Mouse (Mus musculus) intestine, postnatal 0 days (tissue): ENCODE measurements around the gene 4933427D14Rik. TPM values are rescaled to one million over a fixed set of nuclear protein-coding genes. Genes with fewer than 3 reads are reported as not detected.

ENCODE experiments used
- ATAC-seq: fragments of 200-750 bp; cut with Nextera tagmentation; 2 replicates; pipeline ENCODE4 v1.8.0; 2017; ENCODE audit warnings: mild to moderate bottlenecking, moderate TSS enrichment, moderate library complexity
- H3K27ac ChIP-seq: fragments of 300-500 bp; sonication (generic); 2 replicates; pipeline ENCODE4 v1.5.1; 2014; ENCODE audit warnings: mild to moderate bottlenecking, low read depth, low read length, moderate library complexity
- H3K27me3 ChIP-seq: fragments of 300-500 bp; sonication (generic); replicated peaks from 2 replicates; pipeline ENCODE4 v1.6.1; 2014; ENCODE audit warnings: low read length, mixed read lengths; ENCODE audit not compliant: control insufficient read depth, insufficient read depth
- H3K36me3 ChIP-seq: fragments of 300-500 bp; sonication (generic); 2 replicates; pipeline ENCODE4 v1.6.1; 2014; ENCODE audit warnings: mild to moderate bottlenecking, moderate library complexity; ENCODE audit not compliant: control insufficient read depth, insufficient read depth
- H3K4me1 ChIP-seq: fragments of 300-500 bp; sonication (generic); replicated peaks from 2 replicates; pipeline ENCODE4 v1.6.1; 2014; ENCODE audit warnings: antibody characterized with exemption, low read length, mixed read lengths; ENCODE audit not compliant: control insufficient read depth, insufficient read depth
- H3K4me2 ChIP-seq: fragments of 300-500 bp; sonication (generic); replicated peaks from 2 replicates; pipeline ENCODE4 v1.6.1; 2014; ENCODE audit warnings: low read depth, mild to moderate bottlenecking, moderate library complexity
- H3K4me3 ChIP-seq: fragments of 300-500 bp; sonication (generic); 2 replicates; pipeline ENCODE4 v1.5.1; 2014; ENCODE audit warnings: low read depth, low read length
- H3K9ac ChIP-seq: fragments of 300-500 bp; sonication (generic); 2 replicates; pipeline ENCODE4 v1.6.1; 2014; ENCODE audit warnings: mild to moderate bottlenecking, low read depth, low read length
- H3K9me3 ChIP-seq: fragments of 300-500 bp; sonication (generic); 2 replicates; pipeline ENCODE4 v1.6.1; 2016; ENCODE audit warnings: mixed run types; ENCODE audit not compliant: control insufficient read depth
- CTCF ChIP-seq: sonication (generic); IDR thresholded peaks from 2 replicates; pipeline ENCODE4 v1.5.1; 2016; ENCODE audit warnings: low read depth, mild to moderate bottlenecking, control low read depth, antibody characterized with exemption, moderate library complexity
- WGBS: fragments of 180-500 bp; shearing (Covaris S2); extraction: QIAGEN DNeasy Blood & Tissue Kit; methylation state at CpG from one replicate; pipeline ENCODE4 v1.1.7; 2014; 5-methylcytosine and 5-hydroxymethylcytosine counted together
- polyA plus RNA-seq: library from polyadenylated mRNA; unstranded; fragments of >200 nt; fragmentation: Nextera tagmentation; extraction: Ambion mirVana; gene quantifications from 2 replicates; pipeline ENCODE4 v1.2.1, GENCODE M21; 2015

4933427D14Rik gene
- polyA plus RNA-seq, 1 experiment from 2014 or later: 4.3 TPM

DNA sequence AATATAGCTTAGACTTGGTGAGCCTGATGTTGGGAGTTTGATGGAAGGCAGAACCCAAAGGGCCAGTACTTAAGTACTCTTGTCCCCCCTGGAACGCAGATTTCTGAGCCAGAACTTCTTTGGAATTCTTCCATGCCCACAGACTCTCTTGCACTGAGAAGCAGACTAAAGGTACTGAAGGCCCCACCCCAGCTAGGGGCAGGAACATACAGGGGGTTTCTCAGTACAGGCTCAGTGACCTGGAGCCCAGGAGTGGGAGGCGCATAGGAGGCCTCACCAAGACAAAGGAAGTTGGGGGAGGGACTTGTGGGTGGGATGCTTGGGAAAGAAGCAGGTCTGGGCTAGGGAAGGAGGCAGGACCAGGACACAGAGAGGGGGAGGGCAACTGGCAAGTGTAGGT is 56.1 kb downstream of the 4933427D14Rik start:
- Histone ChIP-seq H3K27me3 (no peaks in the 10 kb centered on the region), H3K9me3 (no peaks in the 10 kb centered on the region), H3K9ac (no peak overlapping the region), H3K27ac (no peak overlapping the region), H3K36me3 (peaks cover 29% of the 10 kb centered on the region), H3K4me2 (no peak overlapping the region), H3K4me3 (no peak overlapping the region), H3K4me1 (0 out of 2 replicates have a peak, but pooled peaks cover 3% of the 10 kb centered on the region)
- TF ChIP-seq CTCF: no peak
- no peak for ATAC-seq
- WGBS: 70% methylated on average over 2 of the region's 2 CpGs

DNA sequence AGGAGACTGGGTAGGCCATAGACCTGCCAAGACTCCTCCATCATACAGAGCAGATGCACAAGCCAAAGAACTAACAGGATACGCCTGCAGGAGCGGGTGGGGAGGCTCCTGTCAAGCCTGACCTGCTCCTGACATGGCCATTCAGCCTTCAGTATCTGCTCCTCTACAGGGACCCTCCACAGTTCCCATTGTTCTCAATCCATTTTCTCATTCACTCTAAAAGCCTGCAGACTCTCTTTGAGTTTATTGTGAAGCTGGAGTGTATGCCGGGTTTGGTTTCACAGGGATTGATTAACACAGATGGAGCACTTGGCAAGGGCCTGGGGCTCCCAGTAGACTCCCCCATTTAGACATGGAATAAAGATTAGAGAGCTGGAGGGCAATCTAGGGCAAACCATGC is 59.3 kb downstream of the 4933427D14Rik start:
- Histone ChIP-seq H3K4me3 (no peak overlapping the region), H3K27me3 (no peaks in the 10 kb centered on the region), H3K27ac (no peak overlapping the region), H3K9me3 (no peaks in the 10 kb centered on the region), H3K4me1 (0 out of 2 replicates have a peak, but pooled peaks cover 3% of the 10 kb centered on the region), H3K36me3 (peaks cover 4% of the 10 kb centered on the region; the same call in 1 of the 2 replicates), H3K9ac (no peak overlapping the region), H3K4me2 (no peak overlapping the region)
- TF ChIP-seq CTCF: no peak
- 56% methylated on average over 3 of the region's 3 CpGs for WGBS
- ATAC-seq: no peak

DNA sequence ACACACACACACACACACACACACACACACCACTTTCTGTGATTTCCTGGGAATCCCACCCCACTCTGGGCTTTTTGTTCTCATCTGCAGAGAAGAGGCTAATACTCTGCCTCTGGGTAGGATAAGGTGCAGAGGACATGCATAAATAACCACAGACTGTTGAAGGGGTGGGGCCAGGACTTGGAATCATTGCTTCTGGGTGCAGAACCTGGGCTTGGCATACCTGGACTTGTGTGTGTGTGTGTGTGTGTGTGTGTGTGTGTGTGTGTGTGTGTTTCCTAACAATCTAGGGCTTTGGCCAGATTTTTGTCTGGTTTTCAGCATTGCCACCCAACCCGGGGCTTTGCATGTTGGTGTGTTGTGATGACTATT is 61.4 kb downstream of the 4933427D14Rik start:
- H3K27ac ChIP-seq: no peak overlapping the region
- no peak for TF ChIP-seq CTCF
- ATAC-seq: no peak
- no peak overlapping the region for H3K4me3 ChIP-seq
- no peaks in the 10 kb centered on the region for H3K27me3 ChIP-seq
- no peak overlapping the region for H3K9ac ChIP-seq
- H3K4me2 ChIP-seq: no peak overlapping the region
- no peaks in the 10 kb centered on the region for H3K9me3 ChIP-seq
- H3K4me1 ChIP-seq: 0 out of 2 replicates have a peak, but pooled peaks cover 3% of the 10 kb centered on the region
- no peaks in the 10 kb centered on the region for H3K36me3 ChIP-seq
- 79% methylated on average over 1 of the region's 1 CpGs for WGBS

DNA sequence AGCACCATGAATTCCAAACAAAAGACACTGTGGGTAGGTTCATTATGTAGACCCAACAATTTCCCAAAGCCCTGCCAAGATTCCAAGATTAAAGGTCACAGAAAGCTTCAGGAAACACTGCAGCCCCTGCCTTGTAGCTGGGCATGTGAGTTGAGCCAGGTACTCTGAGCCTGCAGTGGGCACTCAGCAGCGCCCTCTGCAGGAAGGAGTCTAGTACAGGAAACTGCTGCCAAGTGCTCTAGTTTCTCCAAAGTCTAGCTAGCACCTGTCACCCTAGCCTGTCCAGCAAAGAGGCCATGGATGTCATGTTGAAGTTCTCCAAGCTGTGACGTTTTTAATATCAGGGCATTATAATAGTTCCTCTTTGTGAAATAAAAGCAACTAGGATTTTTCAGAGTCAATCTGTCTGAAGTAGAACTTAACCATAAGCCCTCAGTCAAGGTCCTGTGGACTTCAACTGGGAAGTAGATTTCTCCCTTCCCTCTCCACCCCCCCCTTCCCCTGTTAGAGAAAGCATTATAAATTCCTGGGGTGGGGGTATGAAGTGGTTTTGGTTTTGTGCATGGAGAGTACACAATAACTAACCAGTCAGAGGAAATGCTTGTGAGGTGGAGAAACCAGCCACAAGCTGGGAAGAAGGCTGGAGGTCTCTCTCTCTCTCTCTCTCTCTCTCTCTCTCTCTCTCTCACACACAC is 61.9 kb downstream of the 4933427D14Rik start:
- Histone ChIP-seq H3K27ac (no peak overlapping the region), H3K36me3 (no peaks in the 10 kb centered on the region), H3K9ac (no peak overlapping the region), H3K4me3 (no peak overlapping the region), H3K4me1 (0 out of 2 replicates have a peak, but pooled peaks cover 3% of the 10 kb centered on the region), H3K27me3 (no peaks in the 10 kb centered on the region), H3K9me3 (no peaks in the 10 kb centered on the region), H3K4me2 (no peak overlapping the region)
- peak; percentile 81 for TF ChIP-seq CTCF
- no peak for ATAC-seq
- WGBS: 12% methylated on average over 2 of the region's 2 CpGs

DNA sequence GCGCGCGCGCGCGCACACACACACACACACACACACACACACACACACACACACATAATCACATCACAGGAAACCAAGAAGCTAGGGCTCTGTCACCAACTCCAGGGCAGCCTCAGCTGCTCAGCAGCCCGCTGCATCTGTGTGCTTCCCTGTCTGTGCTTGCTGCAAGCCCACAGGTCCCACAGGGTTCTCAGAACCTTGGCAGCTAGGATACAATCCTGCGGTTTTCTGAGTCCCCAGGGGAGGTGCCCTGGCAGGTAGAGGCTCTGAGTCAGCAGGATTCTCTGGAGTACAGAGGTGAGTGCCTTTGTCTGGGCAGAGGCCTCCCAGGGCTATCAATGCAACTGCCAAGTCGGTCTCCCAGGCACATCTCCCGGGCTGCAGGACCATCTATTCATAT is 64.4 kb downstream of the 4933427D14Rik start:
- Histone ChIP-seq H3K4me2 (no peak overlapping the region), H3K36me3 (no peaks in the 10 kb centered on the region), H3K9me3 (no peaks in the 10 kb centered on the region), H3K4me1 (0 out of 2 replicates have a peak, but pooled peaks cover 3% of the 10 kb centered on the region), H3K27me3 (no peaks in the 10 kb centered on the region), H3K4me3 (no peak overlapping the region), H3K9ac (no peak overlapping the region), H3K27ac (no peak overlapping the region)
- ATAC-seq: peak; percentile 53
- 59% methylated on average over 10 of the region's 10 CpGs for WGBS
- TF ChIP-seq CTCF: no peak

DNA sequence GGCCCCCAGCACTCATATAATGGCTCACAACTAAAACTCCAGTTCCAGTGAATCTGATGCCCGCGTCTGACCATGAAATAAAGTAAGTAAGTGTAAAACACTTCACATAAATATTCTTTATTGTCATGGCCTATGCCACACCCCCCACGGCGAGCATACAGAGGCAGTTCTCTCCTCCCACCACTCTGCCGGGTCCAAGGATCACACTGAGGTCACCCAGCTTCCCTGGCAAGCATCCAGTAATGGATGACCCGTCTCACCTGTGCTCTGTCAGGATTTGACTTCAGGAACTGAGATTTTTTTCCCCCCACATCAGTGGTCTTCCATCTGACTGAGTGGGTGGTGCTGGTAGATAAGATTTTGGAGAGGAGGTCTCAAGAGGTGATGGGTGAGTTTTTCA is 67.1 kb downstream of the 4933427D14Rik start:
- 0 out of 2 replicates have a peak, but pooled peaks have one; percentile 71 for ATAC-seq
- Histone ChIP-seq H3K27ac (no peak overlapping the region), H3K4me1 (no peaks in the 10 kb centered on the region), H3K4me2 (no peak overlapping the region), H3K9ac (no peak overlapping the region), H3K27me3 (peaks cover 10% of the 10 kb centered on the region), H3K9me3 (no peaks in the 10 kb centered on the region), H3K36me3 (no peaks in the 10 kb centered on the region), H3K4me3 (no peak overlapping the region)
- WGBS: 26% methylated on average over 6 of the region's 6 CpGs
- no peak for TF ChIP-seq CTCF
